Mouse (Mus musculus): Measurements from ENCODE around the gene Prm3.
"Not testable (repeated sequence)": the region's sequence is repeated elsewhere in the genome, so short reads cannot be mapped to it uniquely, and the experiment has no call there.

Prm3 gene

DNA sequence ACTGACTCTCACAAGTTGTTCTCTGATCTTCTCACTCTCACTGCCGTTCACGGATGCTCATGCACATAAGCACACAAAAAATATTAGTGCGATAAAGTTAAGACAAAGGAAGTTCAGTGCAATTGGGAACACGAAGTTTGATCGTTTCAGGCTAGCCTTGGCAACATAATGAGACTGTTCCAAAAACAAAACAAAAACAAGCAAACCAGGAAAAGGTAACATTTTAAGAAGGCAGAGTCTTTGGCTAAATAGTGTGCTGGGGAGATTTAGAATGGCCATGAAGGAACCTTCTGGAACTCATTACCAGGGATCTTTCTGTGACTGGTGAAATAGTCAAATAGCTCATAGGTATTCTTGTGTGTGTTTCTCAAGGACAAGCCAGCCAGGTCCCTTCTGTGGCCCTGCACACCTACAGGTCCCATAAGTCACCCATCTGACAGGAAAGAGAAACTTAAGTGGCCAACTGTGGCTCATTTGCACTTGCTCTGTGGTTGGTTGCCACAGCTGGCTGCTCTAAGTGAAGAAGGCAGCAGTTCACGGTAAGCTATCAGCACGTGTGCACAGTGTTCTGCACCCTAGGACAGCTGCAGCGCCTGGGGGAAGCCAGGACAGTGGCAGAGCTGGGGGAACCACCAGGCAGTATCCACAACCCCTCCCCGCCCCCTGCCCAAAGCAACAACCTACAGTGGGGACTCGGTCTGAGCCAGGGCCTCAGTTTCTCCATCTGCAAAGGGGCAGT is 15.2 kb upstream of the Prm3 start, which contains the start of gene Prm1:
Prm1 (minus strand) TSS at position 51 of the 739 bp plus-strand sequence.
- no peak for ATAC-seq (ENCODE audit: insufficient number of reproducible peaks, low FRiP score, low TSS enrichment)

GRCm38 (mm10) chr16:10802420-10802819 is 11.7 kb upstream of the Prm3 start:
- not testable (repeated sequence) for ATAC-seq (ENCODE audit: insufficient number of reproducible peaks, low FRiP score, low TSS enrichment)

DNA sequence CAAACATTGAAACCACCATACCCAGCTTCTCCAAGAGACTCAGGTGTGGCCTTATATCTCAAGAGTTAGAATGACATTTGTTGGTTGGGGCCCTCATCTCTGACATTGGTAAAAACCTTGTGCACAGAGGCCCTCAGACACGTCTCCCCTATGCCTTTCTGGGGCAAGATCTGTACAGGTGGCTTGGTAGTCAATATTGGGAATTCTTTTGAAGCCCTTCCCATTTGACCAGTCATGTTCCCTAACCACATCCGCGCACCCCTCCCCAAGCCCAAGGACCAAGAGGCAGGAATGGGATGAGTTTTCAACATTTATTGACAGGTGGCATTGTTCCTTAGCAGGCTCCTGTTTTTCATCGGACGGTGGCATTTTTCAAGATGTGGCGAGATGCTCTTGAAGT is 5.3 kb upstream of the Prm3 start, which contains the start of gene Prm2:
Prm2 (minus strand) TSS at position 101 of the 400 bp plus-strand sequence.
- ATAC-seq (ENCODE audit: insufficient number of reproducible peaks, low FRiP score, low TSS enrichment) = no peak

- no peak for ATAC-seq (ENCODE audit: insufficient number of reproducible peaks, low FRiP score, low TSS enrichment)
Observed at GRCm38 (mm10) chr16:10788866-10789265, 1.8 kb downstream of the Prm3 start.

- no peak for ATAC-seq (ENCODE audit: insufficient number of reproducible peaks, low FRiP score, low TSS enrichment)
Observed at GRCm38 (mm10) chr16:10788271-10788670, 2.4 kb downstream of the Prm3 start, which contains the start of gene Tnp2. Gene Tnp2, minus strand, starts transcription at chr16:10788660.

GRCm38 (mm10) chr16:10787548-10788058 is 3.1 kb downstream of the Prm3 start:
- no peak for ATAC-seq (ENCODE audit: insufficient number of reproducible peaks, low FRiP score, low TSS enrichment)

DNA sequence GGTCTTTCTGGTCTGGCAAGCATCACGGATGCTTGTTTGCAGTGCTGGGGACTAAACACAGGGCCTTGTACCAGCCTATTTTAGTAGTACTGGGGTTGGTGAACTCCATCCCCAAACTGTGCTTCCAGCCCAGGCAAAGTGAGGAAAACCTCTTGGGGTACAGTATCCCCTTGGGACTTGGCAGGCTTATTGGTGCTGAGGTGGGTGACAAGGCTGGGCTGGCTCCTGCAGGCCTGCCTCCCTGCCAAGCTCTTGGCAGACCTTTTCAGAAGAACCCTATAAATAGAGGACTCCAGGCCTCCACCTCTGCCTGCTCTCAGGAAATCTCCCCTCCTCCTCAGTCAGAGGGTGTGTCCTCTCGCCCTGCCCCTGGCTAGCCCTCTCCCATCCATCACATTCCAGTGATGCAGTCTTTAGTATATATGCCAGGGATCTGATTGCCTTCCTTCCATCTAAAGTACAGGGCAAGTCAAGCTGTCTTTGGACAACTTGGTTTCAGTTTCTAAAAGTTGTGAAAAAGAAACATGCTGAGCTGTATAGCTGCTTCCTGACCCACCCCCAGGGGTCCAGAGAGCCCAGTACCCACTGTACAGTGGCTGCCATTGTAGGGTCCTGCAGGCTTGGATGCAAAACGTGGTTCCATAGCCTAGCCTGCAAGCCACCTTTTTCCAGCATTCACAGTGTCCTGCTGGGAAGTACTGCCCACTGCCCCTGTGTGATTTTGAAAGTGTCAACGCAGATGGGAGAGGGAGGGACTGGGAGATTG is 3.7 kb downstream of the Prm3 start:
- ATAC-seq (ENCODE audit: insufficient number of reproducible peaks, low FRiP score, low TSS enrichment) = no peak

- peak; percentile 68 for ATAC-seq (ENCODE audit: insufficient number of reproducible peaks, low FRiP score, low TSS enrichment)
Observed at GRCm38 (mm10) chr16:10786288-10786687, 4.4 kb downstream of the Prm3 start.

DNA sequence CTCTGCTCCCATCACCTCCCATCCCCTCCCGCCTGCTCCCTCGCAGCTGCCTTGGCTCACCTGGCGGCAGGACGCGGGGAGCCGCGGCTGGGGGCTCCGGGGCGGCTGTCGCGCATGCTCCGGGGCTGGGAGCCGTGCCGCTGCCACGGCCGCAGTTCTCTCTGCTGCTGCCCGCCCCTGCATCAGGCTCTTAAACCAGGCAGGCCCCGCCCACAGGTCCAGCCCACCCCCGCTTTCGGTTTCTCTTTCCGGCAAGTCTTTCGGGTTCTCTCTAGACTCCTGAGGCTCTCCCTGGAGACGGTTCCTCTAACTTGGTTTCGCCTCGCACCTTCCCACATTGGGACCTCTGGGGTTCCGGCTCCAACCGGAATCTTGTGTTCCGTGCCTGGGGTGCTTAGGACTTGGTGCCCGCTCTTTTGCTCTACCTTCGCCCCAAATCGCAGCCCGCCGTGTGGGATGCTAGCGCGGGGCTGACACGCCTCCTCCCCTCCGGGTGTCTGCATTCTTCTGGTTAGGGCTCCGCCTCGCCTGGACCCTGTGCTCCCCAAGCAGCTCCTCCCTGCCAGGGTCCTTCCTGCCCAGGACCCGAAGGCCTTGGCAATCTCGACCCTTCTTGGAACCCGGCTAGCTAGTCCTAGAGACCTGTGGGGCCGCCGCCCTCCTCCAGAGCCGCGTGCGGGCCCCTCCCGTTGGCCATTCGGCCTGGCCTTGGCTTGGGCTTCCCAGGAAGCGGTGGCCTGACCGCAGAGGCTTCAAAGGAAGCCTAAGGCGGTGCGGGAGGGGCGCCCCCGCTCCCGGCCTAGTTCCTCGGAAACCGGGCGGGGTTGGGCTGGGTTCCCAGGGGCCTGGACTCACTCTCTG is 5.1 kb downstream of the Prm3 start, which contains the start of gene Socs1:
Socs1 (minus strand) TSS at position 166 of the 861 bp plus-strand sequence.
- peak; percentile 45 for ATAC-seq (ENCODE audit: insufficient number of reproducible peaks, low FRiP score, low TSS enrichment)

- ATAC-seq (ENCODE audit: insufficient number of reproducible peaks, low FRiP score, low TSS enrichment) = peak; percentile 47; the same call in 1 of the 2 replicates
Observed at GRCm38 (mm10) chr16:10784793-10785370, 5.8 kb downstream of the Prm3 start.

DNA sequence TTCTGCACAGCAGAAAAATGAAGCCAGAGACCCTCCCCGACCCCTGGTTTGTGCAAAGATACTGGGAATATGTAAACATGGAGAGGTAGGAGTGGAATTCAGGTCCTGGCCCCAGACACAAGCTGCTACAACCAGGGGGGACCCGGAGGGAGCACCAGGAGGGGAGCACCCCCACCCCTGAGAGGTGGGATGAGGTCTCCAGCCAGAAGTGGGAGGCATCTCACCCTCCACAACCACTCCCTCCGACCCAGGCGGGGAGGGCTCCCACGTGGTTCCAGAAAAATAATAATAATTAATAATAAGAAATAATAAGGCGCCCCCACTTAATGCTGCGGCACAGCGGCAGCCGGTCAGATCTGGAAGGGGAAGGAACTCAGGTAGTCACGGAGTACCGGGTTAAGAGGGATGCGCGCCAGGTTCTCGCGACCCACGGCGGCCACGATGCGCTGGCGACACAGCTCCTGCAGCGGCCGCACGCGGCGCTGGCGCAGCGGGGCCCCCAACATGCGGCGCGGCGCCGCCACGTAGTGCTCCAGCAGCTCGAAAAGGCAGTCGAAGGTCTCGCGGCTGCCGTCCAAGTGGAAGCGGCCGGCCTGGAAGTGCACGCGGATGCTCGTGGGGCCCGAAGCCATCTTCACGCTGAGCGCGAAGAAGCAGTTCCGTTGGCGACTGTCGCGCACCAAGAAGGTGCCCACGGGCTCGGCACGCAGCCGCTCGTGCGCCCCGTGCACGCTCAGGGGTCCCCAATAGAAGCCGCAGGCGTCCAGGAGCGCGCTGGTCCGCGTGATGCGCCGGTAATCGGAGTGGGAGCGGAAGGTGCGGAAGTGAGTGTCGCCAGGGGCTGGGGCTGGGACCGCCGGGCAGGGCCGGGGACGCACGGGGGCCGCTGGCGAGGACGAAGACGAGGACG is 6.6 kb downstream of the Prm3 start:
- no peak for ATAC-seq (ENCODE audit: insufficient number of reproducible peaks, low FRiP score, low TSS enrichment)

- no peak for ATAC-seq (ENCODE audit: insufficient number of reproducible peaks, low FRiP score, low TSS enrichment)
Observed at GRCm38 (mm10) chr16:10783451-10783850, 7.3 kb downstream of the Prm3 start.

- no peak for ATAC-seq (ENCODE audit: insufficient number of reproducible peaks, low FRiP score, low TSS enrichment)
Observed at GRCm38 (mm10) chr16:10783152-10783434, 7.6 kb downstream of the Prm3 start.

DNA sequence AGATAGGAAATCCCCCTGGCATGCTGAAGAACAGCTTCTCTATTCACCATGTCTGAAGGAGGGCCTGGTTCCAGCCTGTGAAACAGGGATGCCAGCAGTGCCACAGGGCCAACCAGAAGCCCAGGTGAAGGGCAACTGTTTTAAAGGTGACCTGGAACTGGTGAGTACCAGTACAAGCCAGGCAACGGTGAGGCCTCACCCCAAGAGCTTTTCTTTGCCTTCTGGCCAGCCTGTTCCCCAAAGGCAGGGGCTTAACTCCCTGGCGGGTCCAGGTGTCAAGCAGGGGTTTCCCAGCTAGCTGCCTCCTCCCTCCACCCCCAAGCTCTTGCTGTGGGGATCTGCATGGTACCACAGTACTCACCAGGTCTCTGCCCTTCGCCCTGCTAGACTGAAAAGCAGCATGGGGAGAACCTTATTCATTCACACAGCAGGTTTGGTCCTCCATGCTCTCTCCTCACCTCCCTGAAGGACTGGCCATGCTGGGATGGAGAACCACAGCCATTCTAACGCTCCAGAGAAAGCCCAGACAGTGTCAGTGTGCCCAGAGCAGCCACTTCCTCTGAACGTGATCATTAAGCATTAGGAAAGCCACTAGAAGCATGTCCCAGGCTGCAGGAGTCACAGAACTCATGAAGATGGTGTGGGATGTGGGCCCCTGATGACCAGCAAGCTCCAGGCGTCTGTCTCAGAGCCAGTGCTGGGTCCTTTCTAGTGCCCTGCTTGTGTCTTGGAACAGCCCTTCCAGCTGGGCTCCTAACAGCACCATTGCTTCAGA is 8.2 kb downstream of the Prm3 start:
- ATAC-seq (ENCODE audit: insufficient number of reproducible peaks, low FRiP score, low TSS enrichment) = no peak

- no peak for ATAC-seq (ENCODE audit: insufficient number of reproducible peaks, low FRiP score, low TSS enrichment)
Observed at GRCm38 (mm10) chr16:10781862-10782371, 8.8 kb downstream of the Prm3 start.

GRCm38 (mm10) chr16:10780631-10781120 is 10.0 kb downstream of the Prm3 start:
- no peak for ATAC-seq (ENCODE audit: insufficient number of reproducible peaks, low FRiP score, low TSS enrichment)

- ATAC-seq (ENCODE audit: insufficient number of reproducible peaks, low FRiP score, low TSS enrichment) = no peak
Observed at GRCm38 (mm10) chr16:10777579-10778160, 13.0 kb downstream of the Prm3 start.

DNA sequence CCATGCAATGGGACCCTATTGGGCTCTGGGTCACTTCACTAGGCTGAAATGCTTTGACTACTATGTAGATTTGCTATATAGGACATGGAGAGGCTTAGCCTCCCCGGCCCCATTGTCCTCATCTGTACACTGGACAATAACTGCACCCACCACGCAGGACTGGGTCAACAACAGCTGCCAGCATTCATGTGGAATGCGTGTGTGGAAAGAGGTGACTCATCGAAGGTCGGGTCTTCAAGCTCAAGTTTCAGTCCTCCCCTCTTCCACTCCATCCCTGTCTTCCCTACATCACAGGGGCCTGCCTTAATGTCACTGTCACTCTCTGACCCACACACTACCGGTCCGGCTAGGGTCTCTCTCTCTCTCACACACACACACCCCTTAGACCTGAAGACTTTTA is 14.4 kb downstream of the Prm3 start:
- ATAC-seq (ENCODE audit: insufficient number of reproducible peaks, low FRiP score, low TSS enrichment) = no peak

Data from cerebellum, adult (tissue).